Mouse (Mus musculus): ENCODE data around the gene Edn2.

DNA sequence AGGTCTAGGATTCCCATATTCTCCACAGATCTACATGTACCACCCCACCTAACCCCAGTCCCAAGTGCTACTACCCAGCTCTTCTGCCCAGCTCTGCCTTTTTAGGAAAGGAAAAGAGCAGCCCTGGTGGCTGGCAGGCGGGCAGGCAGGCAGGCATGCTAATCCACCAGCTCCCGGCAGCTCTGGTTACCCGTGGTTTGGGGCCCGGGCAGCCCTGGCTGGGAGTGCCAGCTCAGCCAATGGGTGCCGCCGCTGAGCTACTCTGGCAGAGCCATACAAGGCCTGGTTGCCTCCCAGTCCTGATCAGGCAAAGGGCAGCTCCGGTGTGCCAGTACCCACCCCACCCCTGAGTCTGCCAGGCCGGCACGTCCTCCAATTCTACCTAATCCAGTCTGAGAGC, 18.1 kb upstream of the Edn2 start:
- TF ChIP-seq CTCF (IDR thresholded peaks at IDR 0.05; ENCODE audit: low read depth) (no peak), EP300 (IDR thresholded peaks at IDR 0.05; ENCODE audit: low read depth) (no peak)

All from liver, embryonic 14.5 days (tissue).